Mouse (Mus musculus): Measurements from ENCODE around the gene Arhgap8. TPM values are rescaled to one million over a fixed set of nuclear protein-coding genes. Genes with fewer than 3 reads are reported as not detected.

Arhgap8 gene
- polyA plus RNA-seq, 1 experiment from 2014 or later, result 0.87 TPM

DNA sequence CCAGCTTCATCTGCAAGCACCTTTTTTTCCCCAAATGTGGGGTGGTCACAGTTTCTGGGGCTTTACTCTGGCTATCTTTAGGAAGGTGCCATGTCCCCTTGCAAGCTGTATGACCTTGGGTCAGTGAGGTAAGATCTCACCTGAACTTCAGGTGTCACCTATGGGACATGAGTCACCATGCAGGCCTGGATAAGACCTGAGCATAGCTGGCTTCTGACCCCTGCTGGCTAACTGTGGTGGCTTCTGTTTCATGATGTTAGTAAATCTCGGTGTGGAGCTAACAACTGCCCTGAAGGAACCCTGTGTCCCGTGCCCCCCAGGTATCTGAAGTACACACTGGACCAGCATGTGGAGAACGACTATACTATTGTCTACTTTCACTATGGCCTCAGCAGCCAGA is 21.7 kb downstream of the Arhgap8 start:
- DNase-seq (ENCODE audit: low spot score) (no peak), ATAC-seq (ENCODE audit: low FRiP score) (no peak)
- Histone ChIP-seq H3K4me3 (replicated peaks; ENCODE audit: low read length) (no peak overlapping the region), H3K36me3 (replicated peaks; ENCODE audit: control insufficient read depth, insufficient read depth) (no peaks in the 10 kb centered on the region), H3K4me2 (replicated peaks) (no peak overlapping the region), H3K27me3 (ENCODE audit: control insufficient read depth, insufficient read depth, low read length) (no peaks in the 10 kb centered on the region), H3K9me3 (ENCODE audit: control insufficient read depth, low read length) (no peaks in the 10 kb centered on the region), H3K4me1 (replicated peaks; ENCODE audit: control insufficient read depth, insufficient read depth, low read length) (no peaks in the 10 kb centered on the region), H3K9ac (no peak overlapping the region), H3K27ac (no peak overlapping the region)
- WGBS, result 78% methylated on average over 3 of the region's 3 CpGs

DNA sequence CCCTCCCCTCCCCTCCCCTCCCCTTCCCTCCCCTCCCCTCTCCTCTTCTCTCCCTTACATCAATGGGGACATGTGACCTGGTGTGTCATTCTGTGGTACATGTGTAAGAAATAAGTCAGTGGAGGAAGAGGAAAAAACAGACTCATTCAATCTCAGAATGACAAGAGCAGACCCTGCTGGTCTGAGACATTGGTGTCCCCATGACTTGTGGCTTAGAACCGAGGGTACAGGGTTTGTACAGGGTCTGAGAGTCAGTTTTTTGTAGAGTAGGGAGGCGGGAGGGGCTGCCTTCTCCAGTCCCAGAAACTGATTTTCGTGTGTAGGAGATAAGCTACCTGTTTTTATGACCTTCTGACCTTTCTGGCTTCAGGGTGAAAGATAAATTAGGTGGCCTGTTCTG is 23.5 kb downstream of the Arhgap8 start:
- no peak overlapping the region for H3K9ac ChIP-seq
- no peaks in the 10 kb centered on the region for H3K36me3 ChIP-seq (replicated peaks; ENCODE audit: control insufficient read depth, insufficient read depth)
- 19% methylated on average over 3 of the region's 3 CpGs for WGBS
- DNase-seq (ENCODE audit: low spot score) (no peak), ATAC-seq (ENCODE audit: low FRiP score) (no peak)
- H3K9me3 ChIP-seq (ENCODE audit: control insufficient read depth, low read length), result no peaks in the 10 kb centered on the region
- H3K4me2 ChIP-seq (replicated peaks), result no peak overlapping the region
- H3K27me3 ChIP-seq (ENCODE audit: control insufficient read depth, insufficient read depth, low read length), result no peaks in the 10 kb centered on the region
- no peaks in the 10 kb centered on the region for H3K4me1 ChIP-seq (replicated peaks; ENCODE audit: control insufficient read depth, insufficient read depth, low read length)
- H3K4me3 ChIP-seq (replicated peaks; ENCODE audit: low read length), result no peak overlapping the region
- no peak overlapping the region for H3K27ac ChIP-seq

GRCm38 (mm10) chr15:84744308-84744707 is 24.5 kb downstream of the Arhgap8 start:
- no peak for DNase-seq (ENCODE audit: low spot score)
- Histone ChIP-seq H3K27ac (no peak overlapping the region), H3K9ac (no peak overlapping the region), H3K36me3 (replicated peaks; ENCODE audit: control insufficient read depth, insufficient read depth) (no peaks in the 10 kb centered on the region), H3K4me3 (replicated peaks; ENCODE audit: low read length) (no peak overlapping the region), H3K27me3 (ENCODE audit: control insufficient read depth, insufficient read depth, low read length) (no peaks in the 10 kb centered on the region), H3K9me3 (ENCODE audit: control insufficient read depth, low read length) (no peaks in the 10 kb centered on the region), H3K4me2 (replicated peaks) (no peak overlapping the region), H3K4me1 (replicated peaks; ENCODE audit: control insufficient read depth, insufficient read depth, low read length) (no peaks in the 10 kb centered on the region)
- 18% methylated on average over 2 of the region's 2 CpGs for WGBS
- no peak for ATAC-seq (ENCODE audit: low FRiP score)

DNA sequence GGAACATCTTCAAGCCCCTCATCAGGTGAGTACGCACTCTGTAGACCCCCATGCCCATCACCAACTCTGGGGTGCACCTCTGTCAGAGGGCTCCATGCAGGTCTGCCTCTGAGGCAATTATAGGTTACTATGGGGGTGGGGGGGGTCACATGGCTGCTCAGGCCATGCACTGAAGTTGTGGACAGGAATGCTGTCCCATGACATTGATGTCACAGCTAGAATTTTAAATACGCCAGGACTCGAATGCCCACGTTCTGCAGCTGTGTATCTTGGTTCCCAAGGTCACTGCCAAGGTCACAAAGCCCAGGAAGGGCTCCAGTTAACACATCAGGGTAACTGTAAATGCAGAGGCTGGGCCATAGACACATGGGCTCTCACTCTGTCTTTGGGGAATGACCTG is 26.0 kb downstream of the Arhgap8 start:
- ATAC-seq (ENCODE audit: low FRiP score), result no peak
- 87% methylated on average over 4 of the region's 4 CpGs for WGBS

DNA sequence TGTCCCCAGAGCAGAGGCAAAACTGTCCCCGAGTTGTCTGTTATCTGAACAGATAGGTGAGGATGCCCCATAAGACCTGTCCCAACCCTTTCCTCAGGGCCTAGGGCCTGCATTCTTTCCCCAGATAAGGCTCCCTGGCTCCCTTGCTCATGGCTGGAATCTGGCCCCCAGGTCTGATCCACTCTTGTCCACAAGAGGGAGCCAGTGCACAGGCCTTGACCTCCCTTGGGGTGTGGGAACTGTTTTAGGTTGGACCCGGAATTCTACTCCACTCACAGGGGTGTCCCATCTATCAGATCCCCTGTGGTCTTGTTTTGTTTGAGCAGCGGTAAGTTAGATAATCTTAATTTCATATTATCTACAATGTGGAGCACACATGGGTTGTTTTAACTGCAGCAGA is 35.1 kb downstream of the Arhgap8 start:
- H3K36me3 ChIP-seq (replicated peaks; ENCODE audit: control insufficient read depth, insufficient read depth), result no peaks in the 10 kb centered on the region
- peaks cover 12% of the 10 kb centered on the region for H3K4me1 ChIP-seq (replicated peaks; ENCODE audit: control insufficient read depth, insufficient read depth, low read length)
- H3K4me3 ChIP-seq (replicated peaks; ENCODE audit: low read length), result no peak overlapping the region
- H3K4me2 ChIP-seq (replicated peaks), result no peak overlapping the region
- peak; percentile 44; the same call in 1 of the 2 replicates for ATAC-seq (ENCODE audit: low FRiP score)
- H3K9ac ChIP-seq, result no peak overlapping the region
- H3K27ac ChIP-seq, result no peak overlapping the region
- no peaks in the 10 kb centered on the region for H3K9me3 ChIP-seq (ENCODE audit: control insufficient read depth, low read length)
- H3K27me3 ChIP-seq (ENCODE audit: control insufficient read depth, insufficient read depth, low read length), result 0 out of 2 replicates have a peak, but pooled peaks cover 6% of the 10 kb centered on the region
- 12% methylated on average over 3 of the region's 3 CpGs for WGBS
- DNase-seq (ENCODE audit: low spot score), result peak; percentile 81

More for the DNA sequence above, 26.0 kb downstream of the Arhgap8 start:
- Histone ChIP-seq H3K9me3 (ENCODE audit: control insufficient read depth, low read length) (no peaks in the 10 kb centered on the region), H3K27me3 (ENCODE audit: control insufficient read depth, insufficient read depth, low read length) (no peaks in the 10 kb centered on the region), H3K4me3 (replicated peaks; ENCODE audit: low read length) (no peak overlapping the region), H3K27ac (no peak overlapping the region), H3K36me3 (replicated peaks; ENCODE audit: control insufficient read depth, insufficient read depth) (no peaks in the 10 kb centered on the region), H3K4me1 (replicated peaks; ENCODE audit: control insufficient read depth, insufficient read depth, low read length) (no peaks in the 10 kb centered on the region), H3K9ac (no peak overlapping the region), H3K4me2 (replicated peaks) (no peak overlapping the region)
- DNase-seq (ENCODE audit: low spot score), result no peak

GRCm38 (mm10) chr15:84756426-84756825 is 36.6 kb downstream of the Arhgap8 start:
- peak overlapping the region; percentile 68 for H3K27ac ChIP-seq
- peak overlapping the region; percentile 46 for H3K9ac ChIP-seq
- DNase-seq (ENCODE audit: low spot score), result peak; percentile 63
- peak overlapping the region; percentile 61 for H3K4me2 ChIP-seq (replicated peaks)
- ATAC-seq (ENCODE audit: low FRiP score), result peak; percentile 64; the same call in 1 of the 2 replicates
- peak overlapping the region; percentile 21 for H3K4me3 ChIP-seq (replicated peaks; ENCODE audit: low read length)
- H3K27me3 ChIP-seq (ENCODE audit: control insufficient read depth, insufficient read depth, low read length), result 0 out of 2 replicates have a peak, but pooled peaks cover 6% of the 10 kb centered on the region
- no peaks in the 10 kb centered on the region for H3K36me3 ChIP-seq (replicated peaks; ENCODE audit: control insufficient read depth, insufficient read depth)
- H3K9me3 ChIP-seq (ENCODE audit: control insufficient read depth, low read length), result no peaks in the 10 kb centered on the region
- peaks cover 12% of the 10 kb centered on the region for H3K4me1 ChIP-seq (replicated peaks; ENCODE audit: control insufficient read depth, insufficient read depth, low read length)
- WGBS, result 2% methylated on average over 21 of the region's 22 CpGs

GRCm38 (mm10) chr15:84758493-84758892 is 38.6 kb downstream of the Arhgap8 start:
- no peak overlapping the region for H3K9ac ChIP-seq
- H3K27me3 ChIP-seq (ENCODE audit: control insufficient read depth, insufficient read depth, low read length), result 0 out of 2 replicates have a peak, but pooled peaks cover 6% of the 10 kb centered on the region
- no peak overlapping the region for H3K27ac ChIP-seq
- DNase-seq (ENCODE audit: low spot score), result peak; percentile 54
- no peak overlapping the region for H3K4me2 ChIP-seq (replicated peaks)
- no peaks in the 10 kb centered on the region for H3K9me3 ChIP-seq (ENCODE audit: control insufficient read depth, low read length)
- H3K4me3 ChIP-seq (replicated peaks; ENCODE audit: low read length), result no peak overlapping the region
- H3K4me1 ChIP-seq (replicated peaks; ENCODE audit: control insufficient read depth, insufficient read depth, low read length), result peaks cover 20% of the 10 kb centered on the region
- WGBS, result 26% methylated on average over 4 of the region's 4 CpGs
- H3K36me3 ChIP-seq (replicated peaks; ENCODE audit: control insufficient read depth, insufficient read depth), result no peaks in the 10 kb centered on the region
- no peak for ATAC-seq (ENCODE audit: low FRiP score)

- Histone ChIP-seq H3K9me3 (ENCODE audit: control insufficient read depth, low read length) (no peaks in the 10 kb centered on the region), H3K4me3 (replicated peaks; ENCODE audit: low read length) (no peak overlapping the region), H3K27me3 (ENCODE audit: control insufficient read depth, insufficient read depth, low read length) (no peaks in the 10 kb centered on the region), H3K4me1 (replicated peaks; ENCODE audit: control insufficient read depth, insufficient read depth, low read length) (peaks cover 9% of the 10 kb centered on the region), H3K27ac (no peak overlapping the region; the same call in 1 of the 2 replicates), H3K36me3 (replicated peaks; ENCODE audit: control insufficient read depth, insufficient read depth) (no peaks in the 10 kb centered on the region), H3K4me2 (replicated peaks) (no peak overlapping the region), H3K9ac (no peak overlapping the region)
- 34% methylated on average over 8 of the region's 8 CpGs for WGBS
- ATAC-seq (ENCODE audit: low FRiP score), result 0 out of 2 replicates have a peak, but pooled peaks have one; percentile 50
- peak; percentile 45 for DNase-seq (ENCODE audit: low spot score)
Observed at GRCm38 (mm10) chr15:84762712-84763422, 43.0 kb downstream of the Arhgap8 start.

GRCm38 (mm10) chr15:84763423-84763812 is 43.6 kb downstream of the Arhgap8 start:
- ATAC-seq (ENCODE audit: low FRiP score), result no peak
- Histone ChIP-seq H3K27ac (no peak overlapping the region), H3K4me1 (replicated peaks; ENCODE audit: control insufficient read depth, insufficient read depth, low read length) (peaks cover 9% of the 10 kb centered on the region), H3K27me3 (ENCODE audit: control insufficient read depth, insufficient read depth, low read length) (no peaks in the 10 kb centered on the region), H3K4me2 (replicated peaks) (no peak overlapping the region), H3K9ac (no peak overlapping the region), H3K36me3 (replicated peaks; ENCODE audit: control insufficient read depth, insufficient read depth) (no peaks in the 10 kb centered on the region), H3K4me3 (replicated peaks; ENCODE audit: low read length) (no peak overlapping the region), H3K9me3 (ENCODE audit: control insufficient read depth, low read length) (no peaks in the 10 kb centered on the region)
- WGBS, result 11% methylated on average over 7 of the region's 7 CpGs
- no peak for DNase-seq (ENCODE audit: low spot score)
